Mouse (Mus musculus) testis, postnatal 10 days (tissue): ENCODE data around the gene 4930432M17Rik.
A peak's percentile ranks its signal among the peaks of the same experiment; 100 is the strongest.

ENCODE experiments used
- DNase-seq: peaks from one replicate; pipeline ENCODE4 v3.0.0; 2021; ENCODE audit warnings: low spot score

The 4930432M17Rik gene

GRCm38 (mm10) chr3:121712222-121712621 is 41.7 kb downstream of the 4930432M17Rik start:
- DNase-seq, result no peak

GRCm38 (mm10) chr3:121713151-121713701 is 42.7 kb downstream of the 4930432M17Rik start:
- no peak for DNase-seq

DNA sequence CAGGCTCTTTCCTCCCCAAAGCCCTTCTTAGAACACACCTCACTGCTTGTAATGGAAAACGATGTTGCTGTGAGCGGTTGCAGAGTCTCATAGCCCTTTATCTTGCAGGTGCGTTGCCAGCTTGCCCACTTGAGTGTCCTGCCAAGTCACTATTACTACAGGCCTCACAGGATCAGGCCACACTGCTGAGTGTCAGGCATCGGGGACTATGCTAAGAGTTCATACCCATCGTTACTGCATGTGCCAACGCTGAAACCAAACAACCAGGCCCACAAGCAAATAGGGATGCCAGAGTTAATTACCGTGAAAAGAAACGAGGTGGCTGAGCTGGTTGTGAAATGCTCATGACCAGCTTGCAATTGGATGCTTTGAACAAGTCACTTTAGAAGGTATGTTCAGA is 43.3 kb downstream of the 4930432M17Rik start:
- DNase-seq, result no peak

DNA sequence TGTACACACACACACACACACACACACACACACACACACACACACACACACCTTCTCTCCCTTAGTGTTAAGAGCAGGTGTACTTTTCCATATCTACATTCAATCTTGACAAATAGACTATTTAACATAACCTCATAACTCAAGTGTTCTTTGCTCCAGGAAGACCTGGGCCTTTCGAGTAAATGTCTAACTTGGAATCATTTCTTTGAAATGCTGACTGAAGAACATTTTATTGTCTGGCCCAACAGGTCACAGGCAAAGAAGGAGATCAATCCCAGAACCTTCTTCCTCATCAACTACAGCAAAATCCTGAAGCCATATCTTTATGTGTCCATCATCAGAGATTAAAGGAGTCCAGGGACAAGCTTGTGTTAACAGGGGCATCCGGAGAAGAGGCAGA is 43.9 kb downstream of the 4930432M17Rik start:
- DNase-seq, result no peak

GRCm38 (mm10) chr3:121715336-121715735 is 44.8 kb downstream of the 4930432M17Rik start:
- no peak for DNase-seq

- peak; percentile 38 for DNase-seq
Measured at GRCm38 (mm10) chr3:121715741-121716459, 45.3 kb downstream of the 4930432M17Rik start.

DNA sequence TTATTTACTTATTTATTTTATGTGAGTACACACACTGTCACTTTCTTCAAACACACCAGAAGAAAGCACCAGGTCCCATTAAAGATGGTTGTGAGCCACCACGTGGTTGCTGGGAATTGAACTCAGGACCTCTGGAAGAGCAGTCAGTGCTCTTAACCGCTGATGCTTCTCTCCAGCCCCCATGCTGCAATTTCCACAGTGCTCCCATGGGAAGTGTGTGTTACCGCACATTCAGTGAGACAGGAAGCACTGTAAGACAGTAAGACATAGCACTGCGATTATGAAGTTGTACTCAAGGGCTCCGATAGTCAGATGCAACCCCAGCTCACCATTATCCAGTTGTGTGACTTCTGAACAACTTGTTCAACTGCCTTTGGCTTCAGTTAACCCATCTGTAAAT is 45.9 kb downstream of the 4930432M17Rik start:
- no peak for DNase-seq

- DNase-seq, result no peak
Measured at GRCm38 (mm10) chr3:121718679-121719078, 48.1 kb downstream of the 4930432M17Rik start.

GRCm38 (mm10) chr3:121719701-121720100 is 49.1 kb downstream of the 4930432M17Rik start:
- no peak for DNase-seq

GRCm38 (mm10) chr3:121720801-121721690 is 50.5 kb downstream of the 4930432M17Rik start:
- no peak for DNase-seq

- DNase-seq, result no peak
Measured at GRCm38 (mm10) chr3:121721691-121722070, 51.1 kb downstream of the 4930432M17Rik start.

DNA sequence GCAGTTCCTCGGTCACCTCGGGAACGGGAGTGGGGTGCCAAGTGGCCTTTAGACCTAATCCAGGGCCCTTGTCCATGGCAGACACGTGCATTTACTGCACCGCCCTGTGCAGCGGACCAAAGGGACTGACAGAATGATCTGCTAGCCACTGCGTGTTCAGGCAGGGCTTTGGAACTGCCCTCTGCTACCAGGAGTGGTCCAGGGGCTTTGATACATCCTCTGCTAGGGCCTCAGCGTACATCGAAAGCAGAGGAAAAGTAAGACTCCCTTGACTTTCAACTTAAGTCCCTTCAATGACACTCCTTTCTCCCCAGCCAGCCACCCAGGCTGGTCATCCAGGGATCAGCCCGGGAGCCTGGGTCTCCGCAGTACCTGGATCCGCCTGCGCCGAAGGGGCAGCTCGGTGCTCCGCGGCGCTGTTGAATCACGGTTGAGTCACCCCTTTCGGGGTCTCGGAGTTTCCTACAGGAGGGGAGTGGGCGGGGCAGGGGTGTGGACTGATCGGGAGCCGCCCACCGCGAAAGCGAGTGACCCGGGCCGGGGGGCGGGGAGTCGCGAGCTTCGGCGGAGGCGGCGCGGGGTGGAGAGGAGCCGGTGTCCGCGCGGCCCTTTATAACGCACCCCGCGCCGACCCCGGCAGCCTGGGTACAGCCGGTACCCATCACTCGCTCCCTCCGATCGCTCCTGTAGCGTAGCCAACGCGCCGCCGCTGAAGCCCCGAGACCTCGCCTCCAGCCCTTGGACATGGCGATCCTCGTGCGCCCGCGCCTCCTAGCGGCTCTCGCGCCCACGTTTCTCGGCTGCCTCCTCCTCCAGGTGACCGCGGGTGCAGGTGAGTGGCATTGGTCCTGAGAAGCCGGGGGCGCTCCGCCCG is 52.6 kb downstream of the 4930432M17Rik start, which contains the start of gene F3:
Gene F3 (plus strand): TSS at position 567 of the 874 bp plus-strand sequence.
- DNase-seq, result peak; percentile 92

DNA sequence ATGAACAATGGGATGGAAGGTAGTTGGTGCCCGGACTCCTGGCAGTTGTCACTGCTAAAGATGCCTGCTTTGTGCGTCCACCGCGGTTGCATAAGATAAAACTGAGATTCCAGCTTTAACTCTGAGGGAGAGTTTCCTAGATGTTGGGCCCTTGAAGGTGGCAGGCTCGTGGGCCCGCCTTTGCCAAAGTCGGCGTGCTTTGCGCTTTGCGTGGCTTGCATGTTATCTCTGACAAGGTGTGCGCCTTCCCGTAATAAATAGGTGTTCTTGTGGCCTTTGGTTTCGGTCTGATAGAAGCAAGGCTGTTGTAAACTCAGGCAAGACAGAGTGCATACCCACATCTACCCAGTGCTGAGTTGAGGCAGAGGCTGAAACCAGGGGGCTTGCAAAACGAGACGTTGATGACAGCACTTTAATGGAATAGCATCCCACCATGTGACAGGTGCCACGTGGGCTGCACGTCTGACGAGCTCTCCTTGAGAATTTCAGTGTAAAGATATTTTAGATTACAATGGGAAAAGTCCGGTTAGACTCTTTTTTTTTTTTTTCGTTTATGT is 53.5 kb downstream of the 4930432M17Rik start:
- DNase-seq, result peak; percentile 43

DNA sequence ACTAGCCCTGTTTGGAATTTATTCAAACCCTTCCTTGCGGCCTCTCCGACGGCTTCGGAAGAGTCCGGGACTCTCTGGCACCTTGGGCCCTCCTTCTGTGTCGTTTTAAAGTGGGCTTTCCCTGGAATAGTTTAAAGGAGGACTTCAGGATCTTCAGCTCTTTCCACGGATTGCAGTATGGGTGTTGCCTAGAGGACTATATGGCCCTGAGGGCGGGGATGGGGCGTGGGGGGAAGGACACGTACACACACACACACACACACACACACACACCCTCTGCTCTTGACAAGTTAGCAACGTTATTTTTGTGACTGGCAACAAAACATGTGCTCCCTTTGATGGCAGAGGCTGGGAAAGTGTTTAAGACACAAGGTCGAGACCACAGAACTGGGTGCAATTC is 54.0 kb downstream of the 4930432M17Rik start:
- DNase-seq, result no peak

- DNase-seq, result no peak
Measured at GRCm38 (mm10) chr3:121725651-121726050, 55.1 kb downstream of the 4930432M17Rik start.

DNA sequence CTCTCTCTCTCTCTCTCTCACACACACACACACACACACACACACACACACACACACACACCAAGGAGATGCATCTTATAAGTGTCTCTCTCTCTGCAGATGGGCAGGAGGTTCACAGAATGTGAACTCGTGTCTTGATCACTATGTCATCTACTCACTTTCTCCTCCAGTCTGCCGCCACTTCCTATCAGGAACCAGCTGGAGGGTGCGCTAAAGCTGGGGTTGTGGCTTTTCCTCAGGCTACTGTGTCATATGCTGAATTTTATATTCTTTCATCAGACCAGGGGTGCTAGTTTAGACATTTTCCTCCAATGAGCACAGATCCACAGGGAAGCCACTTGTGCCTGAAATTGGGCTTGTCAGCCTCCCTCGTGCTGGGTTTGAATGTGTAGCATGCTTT is 59.1 kb downstream of the 4930432M17Rik start:
- no peak for DNase-seq
